Mouse (Mus musculus) olfactory bulb, adult 2 months (tissue): ENCODE measurements around the gene Htr1a. TPM values are rescaled to one million over a fixed set of nuclear protein-coding genes. Genes with fewer than 3 reads are reported as not detected.

Experiments
- H3K27ac ChIP-seq: fragments of 200-500 bp; 2 replicates; pipeline ENCODE4 v1.5.1; 2012; ENCODE audit warnings: low read depth, low read length; ENCODE audit not compliant: insufficient read depth
- H3K4me1 ChIP-seq: fragments of 200-500 bp; 2 replicates; pipeline ENCODE4 v1.6.1; 2012; ENCODE audit warnings: low read length; ENCODE audit not compliant: control insufficient read depth, insufficient read depth
- H3K4me3 ChIP-seq: fragments of 200-500 bp; 2 replicates; pipeline ENCODE4 v1.5.1; 2012; ENCODE audit warnings: mild to moderate bottlenecking, low read depth, low read length, moderate library complexity; ENCODE audit not compliant: insufficient read depth
- CTCF ChIP-seq: fragments of 200-500 bp; IDR thresholded peaks from 2 replicates; pipeline ENCODE4 v1.5.1; 2012; ENCODE audit warnings: low read depth, mild to moderate bottlenecking, low read length, moderate library complexity; ENCODE audit not compliant: insufficient read depth
- POLR2A ChIP-seq: fragments of 200-500 bp; IDR thresholded peaks from 2 replicates; pipeline ENCODE4 v1.6.1; 2012; ENCODE audit warnings: mild to moderate bottlenecking, low read depth, low read length, moderate library complexity; ENCODE audit not compliant: insufficient read depth
- WGBS: fragments of 180-500 bp; shearing (Covaris S2); methylation state at CpG from one replicate; pipeline ENCODE4 v1.1.7; 2018; 5-methylcytosine and 5-hydroxymethylcytosine counted together
- polyA plus RNA-seq: library from polyadenylated mRNA; stranded (reverse); fragments of >200 nt; gene quantifications from 2 replicates; pipeline ENCODE4 v1.2.4, GENCODE M21; 2012; ENCODE audit warnings: low replicate concordance; ENCODE audit not compliant: missing spikeins, insufficient read depth, insufficient read length

Htr1a gene
- polyA plus RNA-seq, 1 experiment, result not detected

DNA sequence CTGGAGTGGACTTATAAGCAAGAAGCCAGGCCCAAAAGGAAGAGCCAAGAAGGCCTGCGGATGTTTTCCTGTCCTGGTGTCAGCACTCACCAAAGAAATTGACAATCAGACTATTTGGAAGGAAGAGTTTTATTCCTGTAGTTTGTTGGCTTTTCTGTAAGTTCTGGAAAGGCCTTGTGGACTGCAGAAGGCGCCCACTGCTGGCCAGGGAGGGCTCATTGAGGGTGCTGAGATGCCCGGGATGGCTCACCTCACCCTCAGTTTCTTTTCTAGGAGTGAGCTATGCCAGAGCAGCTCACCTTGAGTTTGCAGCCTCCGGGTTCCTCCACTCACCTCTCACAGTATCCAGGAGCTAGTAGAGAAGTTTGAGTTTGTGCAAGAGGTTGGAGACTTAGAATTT, 2.8 kb downstream of the Htr1a start:
- Histone ChIP-seq H3K4me3 (no peak overlapping the region), H3K27ac (no peak overlapping the region), H3K4me1 (peaks cover 14% of the 10 kb centered on the region)
- TF ChIP-seq CTCF (no peak), POLR2A (no peak)
- 47% methylated on average over 4 of the region's 4 CpGs for WGBS

DNA sequence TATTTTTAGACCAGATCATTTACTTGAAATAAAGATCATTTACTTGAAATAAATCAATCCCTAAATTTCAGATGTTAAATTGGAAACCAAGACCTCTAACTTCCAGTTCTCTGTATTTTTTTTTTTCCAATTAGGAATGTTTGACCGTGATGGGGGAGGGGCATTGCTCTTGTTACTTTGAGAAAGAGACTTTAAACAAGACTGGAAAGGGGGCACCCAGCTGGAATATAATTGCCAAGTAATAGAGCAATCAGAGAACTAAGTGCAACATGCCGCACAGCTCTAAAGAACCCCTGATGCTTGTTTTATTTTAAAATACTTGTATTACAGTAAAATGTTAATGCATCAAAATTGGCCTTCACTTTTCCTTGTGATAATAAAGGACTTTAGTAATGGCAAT, 4.3 kb downstream of the Htr1a start:
- TF ChIP-seq POLR2A (no peak), CTCF (no peak)
- Histone ChIP-seq H3K27ac (no peak overlapping the region), H3K4me1 (peaks cover 14% of the 10 kb centered on the region), H3K4me3 (no peak overlapping the region)
- WGBS, result 49% methylated on average over 2 of the region's 2 CpGs

DNA sequence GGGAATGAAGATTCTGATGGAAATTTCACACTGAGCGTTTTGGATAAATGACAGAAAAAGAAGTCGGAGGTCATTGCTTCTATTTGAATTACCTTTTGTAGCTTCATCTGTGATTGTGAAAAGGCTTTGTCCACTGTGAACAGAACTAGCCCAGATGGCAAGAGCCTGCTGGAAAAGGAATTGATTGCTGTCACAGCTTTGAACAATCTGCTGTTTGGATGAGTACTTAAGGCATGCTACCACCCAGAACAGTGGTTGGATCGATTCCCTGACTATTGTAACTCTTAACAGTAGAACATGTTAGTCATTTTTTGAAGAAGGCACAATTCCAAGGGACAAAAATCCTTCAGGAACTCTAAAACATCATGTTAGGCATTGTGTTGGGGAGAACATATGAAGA, 8.1 kb downstream of the Htr1a start:
- Histone ChIP-seq H3K4me1 (no peaks in the 10 kb centered on the region), H3K27ac (no peak overlapping the region), H3K4me3 (no peak overlapping the region)
- WGBS, result 62% methylated on average over 3 of the region's 3 CpGs
- no peak for TF ChIP-seq CTCF
- TF ChIP-seq POLR2A, result no peak

Other genes starting within 250 kb of the Htr1a start
- gene Rnf180, start 148.8 kb upstream of the Htr1a start, polyA plus RNA-seq, result not detected in 2 replicates